Mouse (Mus musculus): ENCODE measurements around the gene Cirbp.

GRCm38 (mm10) chr10:80153713-80154112, 12.1 kb upstream of the Cirbp start:
- no peak for TF ChIP-seq CTCF (IDR thresholded peaks at IDR 0.05; ENCODE audit: borderline replicate concordance, control insufficient read depth, extremely low read depth, insufficient read depth, low read length, poor library complexity)
- TF ChIP-seq POLR2A (IDR thresholded peaks at IDR 0.05; ENCODE audit: control insufficient read depth, extremely low read depth, insufficient read depth, low read length, poor library complexity) = no peak
